8 mouse cellular contexts compared by ENCODE assay signal in the genomic region with DNA sequence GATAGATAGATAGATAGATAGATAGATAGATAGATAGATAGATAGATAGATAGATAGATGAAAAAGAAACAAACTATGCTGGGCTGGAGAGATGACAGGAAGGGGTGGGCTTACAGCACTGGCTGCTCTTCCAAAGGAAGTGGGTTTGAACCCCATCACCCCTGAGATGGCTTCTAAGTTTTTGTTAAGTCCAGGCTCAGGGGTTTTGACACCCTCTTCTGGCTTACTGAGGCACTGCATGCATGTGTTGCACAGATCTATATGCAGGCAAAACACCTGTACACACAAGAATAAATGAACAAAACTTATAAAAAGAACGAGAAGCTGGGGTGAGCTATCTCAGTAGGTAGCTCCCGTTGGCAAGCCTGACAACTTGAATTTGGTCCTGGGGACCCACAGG. TPM values are rescaled to one million over a fixed set of nuclear protein-coding genes. Genes with fewer than 3 reads are reported as not detected.
A peak's percentile ranks its signal among the peaks of the same experiment; 100 is the strongest.
DNase-seq lines count a peak whose midpoint lies in the region; ATAC-seq and TF ChIP-seq lines count a peak whose summit lies in the region.

No protein-coding gene starts in this region.

- peak; percentile 94 for ATAC-seq in activated CD4-positive, CD25-positive, alpha-beta regulatory T cell, adult 4 months
- no peak for ATAC-seq in lung, embryonic 14.5 days (ENCODE audit: insufficient read depth)
- ATAC-seq in midbrain, embryonic 11.5 days (ENCODE audit: low FRiP score), result no peak

- H3K9ac ChIP-seq in lung, embryonic 14.5 days, result no peak overlapping the region
- no peak overlapping the region for H3K9ac ChIP-seq in midbrain, embryonic 11.5 days (ENCODE audit: low read length)

- no peak overlapping the region for H3K4me3 ChIP-seq in layer of hippocampus, adult 2 months
- no peak overlapping the region for H3K4me3 ChIP-seq in lung, embryonic 14.5 days (ENCODE audit: low read depth, low read length)
- H3K4me3 ChIP-seq in midbrain, embryonic 11.5 days (ENCODE audit: low read depth, low read length), result no peak overlapping the region

- no peaks in the 10 kb centered on the region for H3K9me3 ChIP-seq in lung, embryonic 14.5 days (ENCODE audit: low read depth, low read length)
- H3K9me3 ChIP-seq in midbrain, embryonic 11.5 days (ENCODE audit: control insufficient read depth, low read length), result no peaks in the 10 kb centered on the region

- peak in 1 of 2 experiments; percentile 23 for DNase-seq in layer of hippocampus, adult 2 months (ENCODE audit: low spot score in 2 of 2)
- DNase-seq in layer of hippocampus, adult 9-11 months, result no peak
- peak; percentile 23 for DNase-seq in lung, embryonic 14.5 days
- peak; percentile 89 for DNase-seq in thymus, postnatal 0 days (ENCODE audit: low spot score)
- no peak for DNase-seq in midbrain, embryonic 11.5 days (ENCODE audit: low spot score, missing footprints)
- no peak for DNase-seq in urinary bladder, postnatal 10 days (ENCODE audit: low spot score)
- DNase-seq in urinary bladder, adult 2 months (ENCODE audit: low spot score), result no peak

- no peak overlapping the region for H3K4me2 ChIP-seq in lung, embryonic 14.5 days
- no peak overlapping the region for H3K4me2 ChIP-seq in midbrain, embryonic 11.5 days

- no peaks in the 10 kb centered on the region for H3K27me3 ChIP-seq in lung, embryonic 14.5 days (ENCODE audit: insufficient read depth, low read length)
- H3K27me3 ChIP-seq in midbrain, embryonic 11.5 days (ENCODE audit: control insufficient read depth, insufficient read depth, low read length), result no peaks in the 10 kb centered on the region

- TF ChIP-seq CTCF in layer of hippocampus, adult 2 months (conservative IDR thresholded peaks at IDR 0.05), result peak; percentile 79
- peak; percentile 51 for TF ChIP-seq CTCF in lung, embryonic 14.5 days (IDR thresholded peaks at IDR 0.05; ENCODE audit: low read depth)

- WGBS in lung, embryonic 14.5 days, result 76% methylated on average over 2 of the region's 2 CpGs
- 82% methylated on average over 2 of the region's 2 CpGs for whole genome bisulfite sequencing in midbrain, embryonic 11.5 days

- no peaks in the 10 kb centered on the region for H3K36me3 ChIP-seq in lung, embryonic 14.5 days (ENCODE audit: insufficient read depth)
- no peaks in the 10 kb centered on the region for H3K36me3 ChIP-seq in midbrain, embryonic 11.5 days (ENCODE audit: control insufficient read depth, insufficient read depth, low read length)

- no peaks in the 10 kb centered on the region for H3K4me1 ChIP-seq in lung, embryonic 14.5 days (ENCODE audit: insufficient read depth)
- no peaks in the 10 kb centered on the region for H3K4me1 ChIP-seq in midbrain, embryonic 11.5 days (ENCODE audit: control insufficient read depth, insufficient read depth, low read length)

- no peak overlapping the region for H3K27ac ChIP-seq in layer of hippocampus, adult 2 months
- H3K27ac ChIP-seq in lung, embryonic 14.5 days (ENCODE audit: low read depth), result no peak overlapping the region
- no peak overlapping the region for H3K27ac ChIP-seq in midbrain, embryonic 11.5 days (ENCODE audit: low read depth, low read length)

RNA-seq across cellular contexts. Expression of a gene that starts 55.5 kb away (rescaled TPM):
- total RNA-seq in layer of hippocampus, adult 2 months (2021), result 100 to 1,000 TPM; 124 to 128 TPM
- polyA plus RNA-seq in activated CD4-positive, CD25-positive, alpha-beta regulatory T cell, adult 4 months (2017; shearing (Covaris generic)), result 100 to 1,000 TPM; 332 to 339 TPM
- polyA plus RNA-seq in lung, embryonic 14.5 days (2014; fragmentation: Nextera tagmentation; extraction: Ambion mirVana), result 85.0 and 85.5 TPM in 2 replicates
- 146 and 151 TPM in 2 replicates for polyA plus RNA-seq in thymus, postnatal 0 days (2015; fragmentation: Nextera tagmentation; extraction: Ambion mirVana)
- polyA plus RNA-seq in midbrain, embryonic 11.5 days (2014; fragmentation: Nextera tagmentation; extraction: Ambion mirVana), result 52.2 and 58.2 TPM in 2 replicates
- polyA plus RNA-seq in urinary bladder, adult 2 months (2012; rRNA removed), result 64.0 and 71.2 TPM in 2 replicates

Comparison
In these comparisons a context has a peak if more than half of its experiments do, and no peak if none do; other contexts are left out.
1. DNase-seq: peak in lung, embryonic 14.5 days (single experiment) and thymus, postnatal 0 days (single experiment); none in layer of hippocampus, adult 9-11 months (single experiment), midbrain, embryonic 11.5 days (single experiment), urinary bladder, postnatal 10 days (single experiment) and urinary bladder, adult 2 months (single experiment).